Mouse (Mus musculus) mature B cell (primary cell): ENCODE results near the gene Asz1.

Experiments
- in situ Hi-C: fragments of 300-500 bp; cut with MboI; formaldehyde crosslinking; loops from 2 replicates; pipeline ENCODE4 v1.14.3; 2019

Asz1 gene

GRCm38 (mm10) chr6:18108934-18109333 is at the start of gene Asz1:
Gene Asz1 (minus strand): TSS chr6:18109061.
- in situ Hi-C loops: no loop called here

DNA sequence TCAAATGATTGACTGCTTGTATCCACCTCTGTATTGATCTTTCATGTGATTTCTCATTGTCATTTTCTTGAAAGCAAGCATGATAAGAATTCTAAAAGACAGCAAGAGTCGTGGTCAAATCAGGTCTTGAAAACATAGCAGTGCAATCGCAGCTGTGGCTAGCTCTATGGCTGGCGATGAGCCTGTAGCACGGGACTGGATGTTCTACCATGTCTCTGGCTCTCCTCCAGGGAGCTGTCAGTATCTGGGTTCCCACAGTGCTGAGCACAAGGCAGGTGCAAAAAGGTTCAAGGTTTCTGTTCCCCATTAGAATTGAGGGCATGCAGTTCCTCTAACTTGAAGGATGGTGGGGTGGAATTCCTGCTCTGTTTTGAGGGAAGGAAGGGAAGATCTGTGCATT is 44.2 kb upstream of the Asz1 start:
- in situ Hi-C loops: no loop called here

- in situ Hi-C loops: no loop called here
Observed at GRCm38 (mm10) chr6:18135246-18135645, 26.4 kb upstream of the Asz1 start.

DNA sequence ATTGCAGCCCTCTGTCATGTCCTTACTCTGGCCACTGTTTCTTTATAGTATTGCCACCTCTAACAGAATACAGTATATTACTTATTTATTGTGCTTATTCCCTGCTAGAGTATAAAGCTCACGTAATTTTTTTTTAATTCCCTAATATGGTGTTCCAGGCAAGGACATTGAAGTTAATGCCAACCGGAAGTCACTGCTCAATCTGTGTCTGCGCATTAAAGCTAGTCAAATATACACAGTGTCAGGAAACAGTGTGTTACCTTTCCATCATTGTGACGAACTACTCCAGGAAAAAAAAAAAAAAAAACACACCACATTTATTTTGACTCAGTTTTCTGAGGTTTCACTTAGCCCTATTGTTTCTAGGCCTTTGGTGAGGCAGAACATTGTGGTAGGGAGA is 19.2 kb upstream of the Asz1 start:
- in situ Hi-C loops: no loop called here

- in situ Hi-C loops: no loop called here
Observed at GRCm38 (mm10) chr6:18127206-18127983, 18.5 kb upstream of the Asz1 start.

DNA sequence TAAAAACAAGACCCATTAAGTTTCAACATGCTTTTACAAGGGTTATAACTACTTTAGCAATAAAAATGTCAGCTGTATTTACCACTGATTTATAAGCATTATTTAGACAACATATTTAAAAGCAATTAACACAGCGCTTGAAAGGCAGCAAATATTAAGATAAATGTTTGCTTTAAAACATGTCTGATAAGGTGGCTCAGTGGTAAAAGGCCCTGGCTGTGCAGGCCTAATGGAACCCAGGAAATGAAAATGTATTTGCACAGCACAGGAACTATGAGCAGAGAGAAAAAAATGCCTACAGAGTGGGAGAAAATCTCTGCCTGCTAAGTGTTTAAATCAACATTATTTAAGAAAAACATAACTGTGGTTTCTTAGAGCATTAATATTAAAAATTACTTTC is 12.0 kb downstream of the Asz1 start:
- in situ Hi-C loops: no loop called here

GRCm38 (mm10) chr6:18089098-18089497 is 19.8 kb downstream of the Asz1 start:
- in situ Hi-C loops: no loop called here

GRCm38 (mm10) chr6:18087160-18087804 is 21.6 kb downstream of the Asz1 start:
- in situ Hi-C loops: no loop called here

GRCm38 (mm10) chr6:18078615-18079014 is 30.2 kb downstream of the Asz1 start:
- in situ Hi-C loops: no loop called here

DNA sequence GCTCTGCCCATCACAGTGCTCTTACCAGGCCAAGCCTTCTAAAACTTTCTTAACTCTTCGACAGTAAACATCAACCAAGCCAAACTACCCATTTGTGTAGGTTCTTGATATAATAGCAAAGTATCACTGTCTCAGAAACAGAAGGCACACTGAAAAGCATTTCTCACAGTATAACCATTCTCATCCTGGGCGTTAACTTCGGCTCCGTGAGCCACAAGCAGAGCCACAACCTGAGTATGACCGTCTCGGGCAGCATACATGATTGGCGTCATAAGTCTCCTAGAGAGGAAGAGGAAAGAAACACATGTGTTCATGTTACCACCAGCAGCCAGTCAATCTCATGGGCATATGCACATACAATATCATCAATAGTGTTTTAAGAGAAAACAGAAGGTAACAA is 31.9 kb downstream of the Asz1 start:
- in situ Hi-C loops: no loop called here

GRCm38 (mm10) chr6:18076577-18076976 is 32.3 kb downstream of the Asz1 start:
- in situ Hi-C loops: no loop called here

GRCm38 (mm10) chr6:18057899-18058298 is 51.0 kb downstream of the Asz1 start:
- in situ Hi-C loops: no loop called here

GRCm38 (mm10) chr6:18051702-18052101 is 57.2 kb downstream of the Asz1 start:
- in situ Hi-C loops: no loop called here

DNA sequence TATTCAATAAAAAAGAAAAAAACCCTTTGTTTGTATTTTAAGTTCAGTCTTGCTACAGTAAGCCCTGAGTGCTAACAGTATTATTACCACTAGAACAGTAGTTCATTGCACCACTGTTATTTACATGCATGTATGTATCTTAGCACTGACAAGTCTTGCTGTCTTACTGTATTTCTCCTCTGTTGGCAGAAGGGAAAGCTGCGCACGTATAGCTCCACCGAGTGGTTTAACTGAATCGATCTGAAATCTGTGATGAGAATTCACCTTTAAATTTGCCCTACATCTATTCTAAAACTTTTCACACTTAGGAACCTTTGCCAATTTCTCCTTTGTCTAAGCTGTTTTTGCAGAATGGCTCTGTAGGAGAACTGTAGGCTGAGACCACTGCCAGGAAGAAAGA is 64.6 kb downstream of the Asz1 start:
- in situ Hi-C loops: no loop called here

DNA sequence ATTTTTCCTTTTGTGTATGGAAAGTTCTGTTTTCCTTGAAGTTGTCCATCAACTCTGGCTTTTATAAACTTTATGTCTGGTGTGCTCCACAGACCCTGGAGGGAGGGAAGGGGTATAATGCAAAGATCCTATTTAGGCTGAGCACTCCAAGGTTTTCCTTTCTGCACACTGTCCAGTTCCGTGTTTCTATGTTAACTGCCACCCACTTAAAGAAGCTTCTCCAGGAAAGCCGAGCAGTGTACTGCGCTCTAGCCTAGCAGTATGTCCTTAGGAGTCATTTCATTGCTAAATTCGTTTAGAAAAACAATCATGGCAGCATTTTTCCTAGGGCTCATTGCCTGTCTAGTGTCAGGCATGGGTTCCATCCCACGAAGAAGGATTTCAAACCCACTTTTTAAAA is 65.7 kb downstream of the Asz1 start:
- in situ Hi-C loops: no loop called here

GRCm38 (mm10) chr6:18032271-18032670 is 76.6 kb downstream of the Asz1 start:
- in situ Hi-C loops: no loop called here

GRCm38 (mm10) chr6:18031509-18032010 is 77.3 kb downstream of the Asz1 start:
- in situ Hi-C loops: no loop called here

DNA sequence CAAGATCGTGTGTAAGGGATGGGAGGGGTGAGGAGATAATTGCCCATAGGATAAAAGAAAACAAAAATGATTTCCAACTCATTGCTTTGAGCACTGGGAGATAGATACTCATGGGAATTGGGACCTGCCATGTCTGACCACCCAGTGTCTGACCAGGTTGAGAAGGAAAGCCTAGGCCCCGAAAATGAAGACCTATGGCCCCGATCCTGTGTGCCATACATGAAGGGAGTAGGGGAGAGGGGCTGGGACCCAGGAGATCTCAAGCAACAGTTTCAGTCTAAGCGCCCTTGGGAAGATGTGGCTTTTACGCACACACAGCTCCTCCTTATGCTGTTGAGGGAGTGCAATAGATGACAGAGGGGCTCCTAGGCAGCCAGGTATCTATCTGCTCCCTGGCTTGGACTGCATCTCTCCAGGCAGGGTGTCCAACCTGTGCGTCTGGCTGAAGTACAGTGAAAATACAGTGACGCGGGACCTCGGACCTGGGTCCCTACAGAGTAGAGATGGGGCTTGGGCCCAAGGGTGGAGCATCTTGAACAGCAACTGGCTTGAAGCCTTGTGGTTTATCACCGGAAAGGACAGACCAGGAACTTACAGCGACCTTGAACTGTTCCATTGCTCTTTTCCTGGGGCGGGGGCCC is 77.9 kb downstream of the Asz1 start:
- in situ Hi-C loops: no loop called here

DNA sequence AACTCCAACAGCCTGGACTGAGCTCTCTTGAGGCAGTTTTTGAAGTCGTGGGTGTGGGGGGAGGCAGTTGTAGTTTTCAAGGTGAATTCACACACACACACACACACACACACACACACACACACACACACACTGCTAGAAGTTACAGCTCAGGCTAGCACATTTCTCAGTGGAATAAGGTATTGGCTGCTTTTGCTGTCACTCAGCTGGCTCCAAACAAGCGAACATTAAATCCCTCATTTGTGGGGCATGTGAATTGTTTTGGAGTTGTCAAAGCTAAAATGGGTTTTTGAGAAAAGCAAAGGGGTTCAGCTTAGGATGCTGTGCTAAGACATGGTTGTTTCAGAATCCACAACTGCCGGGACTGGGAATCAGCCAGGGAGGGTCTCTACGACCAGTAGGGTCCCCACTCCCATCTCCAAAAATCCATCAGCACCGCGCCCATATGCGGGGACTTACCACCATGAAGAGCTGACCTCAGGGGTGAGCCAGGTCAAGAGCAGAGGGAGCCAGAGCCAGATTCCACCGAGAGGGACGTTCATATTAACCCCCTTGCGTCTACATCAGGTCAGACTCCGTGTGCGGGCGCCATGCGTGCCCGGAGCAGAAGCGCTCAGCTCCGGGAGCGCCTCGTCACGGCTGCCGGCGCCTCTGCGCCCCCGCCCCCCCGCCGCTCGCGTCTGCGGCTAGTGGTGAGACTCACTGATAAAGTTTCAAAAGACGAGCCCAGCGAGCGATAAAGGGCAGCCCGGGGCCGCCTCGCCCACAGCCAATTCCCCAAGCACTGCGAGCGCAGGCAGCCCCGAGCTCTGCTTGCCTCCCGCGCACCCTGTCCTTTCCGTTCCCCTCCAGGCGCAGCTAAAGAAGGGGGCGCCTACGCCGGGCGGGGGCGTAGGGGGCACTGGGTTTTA is 78.9 kb downstream of the Asz1 start, which contains the start of gene Wnt2:
Wnt2 (minus strand) TSS at position 840 of the 911 bp plus-strand sequence.
- in situ Hi-C loops: no loop called here

DNA sequence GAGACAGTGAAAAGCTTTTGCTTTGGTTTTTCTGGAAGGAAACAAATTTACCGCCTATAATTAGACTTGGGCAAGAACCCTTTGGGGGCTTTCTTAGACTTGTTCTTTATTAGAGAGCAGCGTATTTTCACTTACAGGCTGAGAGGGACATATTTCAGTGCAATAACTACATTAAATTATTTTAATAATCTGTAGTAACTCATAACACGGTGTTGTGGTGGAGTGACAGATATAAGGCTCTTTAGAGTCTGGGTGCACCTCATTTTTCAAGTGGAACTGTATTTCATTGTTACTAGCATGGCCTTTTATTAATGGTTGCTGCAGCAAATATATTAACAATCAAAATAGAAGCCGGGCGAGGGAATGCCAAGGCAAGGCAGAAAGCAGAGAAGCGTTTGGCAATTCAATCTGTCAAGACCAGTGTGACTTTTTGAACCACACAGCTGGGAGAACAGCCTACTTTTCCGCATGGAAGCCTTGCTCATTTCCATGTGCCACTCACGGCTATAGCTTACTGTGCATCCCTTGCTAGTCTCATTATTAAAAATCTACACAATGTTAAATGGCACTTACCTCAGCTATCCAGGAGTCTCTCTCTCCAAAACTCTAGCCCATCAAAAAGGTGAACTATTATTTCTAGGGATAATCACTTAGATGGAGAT is 84.6 kb downstream of the Asz1 start:
- in situ Hi-C loops: no loop called here

GRCm38 (mm10) chr6:18013346-18013745 is 95.5 kb downstream of the Asz1 start:
- in situ Hi-C loops: no loop called here
